Mouse (Mus musculus) layer of hippocampus, postnatal 36 days (tissue): ENCODE data around the gene BC028528. TPM values are rescaled to one million over a fixed set of nuclear protein-coding genes. Genes with fewer than 3 reads are reported as not detected.

ENCODE experiments used
- total RNA-seq, 2 experiments: library from RNA; stranded (reverse); gene quantifications; 2 replicates each; pipeline ENCODE4 v1.2.3; 2021

BC028528 gene
- total RNA-seq, 2 experiments from 2014 or later, result 2.5 to 3.6 TPM

Other genes with a start within 250 kb of the BC028528 start
- gene Mcl1, start 233.2 kb downstream of the BC028528 start, total RNA-seq, result 10 to 100 TPM; 60.8 to 61.3 TPM
- 1 to 10 TPM; 5.0 to 5.1 TPM for gene Adamtsl4, start 204.1 kb downstream of the BC028528 start, total RNA-seq
- 10 to 100 TPM in 1 of 2 experiments, 1 to 10 TPM in 1; 8.4 to 10.5 TPM for gene Ecm1, start 152.4 kb downstream of the BC028528 start, total RNA-seq
- gene Tars2, start 131.8 kb downstream of the BC028528 start, total RNA-seq, result 10 to 100 TPM; 39.4 to 51.2 TPM
- 10 to 100 TPM; 68.5 to 71.8 TPM for gene Rprd2, start 73.1 kb downstream of the BC028528 start, total RNA-seq
- gene Prpf3, start 36.1 kb downstream of the BC028528 start, total RNA-seq, result 10 to 100 TPM; 29.9 to 38.4 TPM
- 100 to 1,000 TPM; 159 to 165 TPM for gene Mrps21, start 20.5 kb downstream of the BC028528 start, total RNA-seq
- 10 to 100 TPM in 1 of 2 experiments, 1 to 10 TPM in 1; 8.1 to 12.9 TPM for gene Ciart, start 9.8 kb downstream of the BC028528 start, total RNA-seq
- 10 to 100 TPM; 72.2 to 83.3 TPM for gene Aph1a, start 2.0 kb upstream of the BC028528 start, total RNA-seq
- gene Car14, start 12.7 kb upstream of the BC028528 start, total RNA-seq, result 10 to 100 TPM in 1 of 2 experiments, 1 to 10 TPM in 1; 9.0 to 12.2 TPM
- gene Anp32e, start 37.2 kb upstream of the BC028528 start, total RNA-seq, result 10 to 100 TPM; 77.4 to 94.7 TPM
- 10 to 100 TPM; 37.3 to 41.0 TPM for gene Plekho1, start 104.0 kb upstream of the BC028528 start, total RNA-seq
- gene Vps45, start 166.5 kb upstream of the BC028528 start, total RNA-seq, result 10 to 100 TPM; 40.8 to 46.3 TPM
- gene Otud7b, start 212.5 kb upstream of the BC028528 start, total RNA-seq, result 10 to 100 TPM; 31.0 to 32.6 TPM